Mouse (Mus musculus) liver, embryonic 11.5 days (tissue): ENCODE measurements around the gene Wwp2. TPM values are rescaled to one million over a fixed set of nuclear protein-coding genes. Genes with fewer than 3 reads are reported as not detected.

ENCODE experiments used
- ATAC-seq: fragments of 200-750 bp; cut with Nextera tagmentation; replicated peaks from 2 replicates; pipeline ENCODE4 v1.8.0; 2017; ENCODE audit warnings: moderate number of reproducible peaks, mild to moderate bottlenecking, moderate TSS enrichment, moderate library complexity; ENCODE audit not compliant: low FRiP score
- DNase-seq: peaks from one replicate; pipeline ENCODE4 v3.0.0-alpha.2; 2017; ENCODE audit warnings: low spot score
- H3K27ac ChIP-seq: fragments of 300-500 bp; sonication (generic); 2 replicates; pipeline ENCODE4 v1.5.1; 2014; ENCODE audit warnings: mild to moderate bottlenecking, low read depth, low read length, control low read depth
- H3K27me3 ChIP-seq: fragments of 300-500 bp; sonication (generic); replicated peaks from 2 replicates; pipeline ENCODE4 v1.6.1; 2014; ENCODE audit warnings: low read length, mixed read lengths; ENCODE audit not compliant: control insufficient read depth, insufficient read depth
- H3K36me3 ChIP-seq: fragments of 300-500 bp; sonication (generic); 2 replicates; pipeline ENCODE4 v1.6.1; 2014; ENCODE audit warnings: mild to moderate bottlenecking, low read length, moderate library complexity, mixed read lengths; ENCODE audit not compliant: control insufficient read depth, insufficient read depth
- H3K4me1 ChIP-seq: fragments of 300-500 bp; sonication (generic); replicated peaks from 2 replicates; pipeline ENCODE4 v1.6.1; 2014; ENCODE audit warnings: low read length, mixed read lengths; ENCODE audit not compliant: control insufficient read depth, insufficient read depth
- H3K4me2 ChIP-seq: fragments of 300-500 bp; sonication (generic); 2 replicates; pipeline ENCODE4 v1.6.1; 2014; ENCODE audit warnings: mild to moderate bottlenecking, control low read depth, moderate library complexity
- H3K4me3 ChIP-seq: fragments of 300-500 bp; sonication (generic); 2 replicates; pipeline ENCODE4 v1.5.1; 2014; ENCODE audit warnings: low read depth, low read length, control low read depth
- H3K9ac ChIP-seq: fragments of 300-500 bp; sonication (generic); 2 replicates; pipeline ENCODE4 v1.6.1; 2014; ENCODE audit warnings: low read depth, low read length, control low read depth
- H3K9me3 ChIP-seq: fragments of 300-500 bp; sonication (generic); 2 replicates; pipeline ENCODE4 v1.6.1; 2016; ENCODE audit warnings: low read length, inconsistent platforms, mixed read lengths; ENCODE audit not compliant: control insufficient read depth
- WGBS: fragments of 180-500 bp; shearing (Covaris S2); extraction: QIAGEN DNeasy Blood & Tissue Kit; methylation state at CpG from one replicate; pipeline ENCODE4 v1.1.7; 2014; 5-methylcytosine and 5-hydroxymethylcytosine counted together
- polyA plus RNA-seq: library from polyadenylated mRNA; unstranded; fragments of >200 nt; fragmentation: Nextera tagmentation; extraction: Ambion mirVana; gene quantifications from 2 replicates; pipeline ENCODE4 v1.2.1, GENCODE M21; 2014

Gene Wwp2
- polyA plus RNA-seq, 1 experiment from 2014 or later = 40.2 TPM

GRCm38 (mm10) chr8:107489086-107489485 lies 52.9 kb downstream of the Wwp2 start:
- no peak overlapping the region for H3K4me3 ChIP-seq
- no peak for DNase-seq
- H3K36me3 ChIP-seq = no peaks in the 10 kb centered on the region
- H3K4me2 ChIP-seq = no peak overlapping the region; the same call in 1 of the 2 replicates
- H3K9ac ChIP-seq = peak overlapping the region; percentile 27; the same call in 1 of the 2 replicates
- WGBS = 34% methylated on average over 4 of the region's 4 CpGs
- peaks cover 16% of the 10 kb centered on the region for H3K4me1 ChIP-seq
- no peaks in the 10 kb centered on the region for H3K27me3 ChIP-seq
- no peak for ATAC-seq
- no peak overlapping the region for H3K27ac ChIP-seq
- no peaks in the 10 kb centered on the region for H3K9me3 ChIP-seq

- Histone ChIP-seq H3K9me3 (no peaks in the 10 kb centered on the region), H3K4me3 (no peak overlapping the region), H3K4me1 (peaks cover 16% of the 10 kb centered on the region), H3K4me2 (no peak overlapping the region), H3K27ac (peak overlapping the region; percentile 34; the same call in 1 of the 2 replicates), H3K9ac (no peak overlapping the region), H3K27me3 (no peaks in the 10 kb centered on the region), H3K36me3 (no peaks in the 10 kb centered on the region)
- WGBS = 42% methylated on average over 5 of the region's 5 CpGs
- no peak for ATAC-seq
- no peak for DNase-seq
Measured at GRCm38 (mm10) chr8:107489921-107490320, 53.8 kb downstream of the Wwp2 start.

- H3K36me3 ChIP-seq = no peaks in the 10 kb centered on the region
- ATAC-seq (no peak), DNase-seq (no peak)
- H3K9ac ChIP-seq = no peak overlapping the region
- H3K27ac ChIP-seq = no peak overlapping the region
- H3K4me2 ChIP-seq = no peak overlapping the region
- 73% methylated on average over 2 of the region's 2 CpGs for WGBS
- no peaks in the 10 kb centered on the region for H3K27me3 ChIP-seq
- H3K4me1 ChIP-seq = peaks cover 16% of the 10 kb centered on the region
- no peak overlapping the region for H3K4me3 ChIP-seq
- H3K9me3 ChIP-seq = no peaks in the 10 kb centered on the region
Measured at GRCm38 (mm10) chr8:107490649-107491048, 54.5 kb downstream of the Wwp2 start.

GRCm38 (mm10) chr8:107491212-107491611 lies 55.0 kb downstream of the Wwp2 start:
- Histone ChIP-seq H3K4me3 (no peak overlapping the region), H3K36me3 (no peaks in the 10 kb centered on the region), H3K9me3 (no peaks in the 10 kb centered on the region), H3K27ac (no peak overlapping the region), H3K27me3 (no peaks in the 10 kb centered on the region), H3K4me2 (no peak overlapping the region), H3K9ac (no peak overlapping the region), H3K4me1 (peaks cover 16% of the 10 kb centered on the region)
- 81% methylated on average over 4 of the region's 4 CpGs for WGBS
- DNase-seq (no peak), ATAC-seq (no peak)

GRCm38 (mm10) chr8:107491831-107492230 lies 55.7 kb downstream of the Wwp2 start:
- Histone ChIP-seq H3K4me2 (no peak overlapping the region), H3K27me3 (no peaks in the 10 kb centered on the region), H3K27ac (no peak overlapping the region), H3K9ac (no peak overlapping the region), H3K4me1 (peaks cover 16% of the 10 kb centered on the region), H3K4me3 (no peak overlapping the region), H3K36me3 (no peaks in the 10 kb centered on the region), H3K9me3 (no peaks in the 10 kb centered on the region)
- DNase-seq (no peak), ATAC-seq (no peak)

GRCm38 (mm10) chr8:107492802-107493201 lies 56.6 kb downstream of the Wwp2 start:
- WGBS = 79% methylated on average over 5 of the region's 5 CpGs
- H3K4me2 ChIP-seq = no peak overlapping the region
- H3K4me3 ChIP-seq = no peak overlapping the region
- DNase-seq (no peak), ATAC-seq (no peak)
- peaks cover 16% of the 10 kb centered on the region for H3K4me1 ChIP-seq
- no peak overlapping the region for H3K27ac ChIP-seq
- no peaks in the 10 kb centered on the region for H3K27me3 ChIP-seq
- H3K36me3 ChIP-seq = no peaks in the 10 kb centered on the region
- no peak overlapping the region for H3K9ac ChIP-seq
- H3K9me3 ChIP-seq = no peaks in the 10 kb centered on the region

- WGBS = 78% methylated on average over 9 of the region's 9 CpGs
- Histone ChIP-seq H3K27ac (no peak overlapping the region), H3K9ac (no peak overlapping the region)
Measured at GRCm38 (mm10) chr8:107495425-107495824, 59.3 kb downstream of the Wwp2 start.

GRCm38 (mm10) chr8:107497708-107498107 lies 61.5 kb downstream of the Wwp2 start:
- H3K9me3 ChIP-seq = no peaks in the 10 kb centered on the region
- H3K27me3 ChIP-seq = no peaks in the 10 kb centered on the region
- no peak overlapping the region for H3K9ac ChIP-seq
- ATAC-seq (no peak), DNase-seq (no peak)
- no peak overlapping the region for H3K4me3 ChIP-seq
- 78% methylated on average over 6 of the region's 6 CpGs for WGBS
- peaks cover 8% of the 10 kb centered on the region; the same call in 1 of the 2 replicates for H3K4me1 ChIP-seq
- H3K27ac ChIP-seq = no peak overlapping the region
- H3K36me3 ChIP-seq = no peaks in the 10 kb centered on the region
- H3K4me2 ChIP-seq = no peak overlapping the region

More at GRCm38 (mm10) chr8:107495425-107495824, 59.3 kb downstream of the Wwp2 start:
- DNase-seq (no peak), ATAC-seq (no peak)
- Histone ChIP-seq H3K9me3 (no peaks in the 10 kb centered on the region), H3K4me1 (no peaks in the 10 kb centered on the region; the same call in 1 of the 2 replicates), H3K27me3 (no peaks in the 10 kb centered on the region), H3K4me3 (no peak overlapping the region), H3K36me3 (no peaks in the 10 kb centered on the region), H3K4me2 (no peak overlapping the region)

GRCm38 (mm10) chr8:107498390-107498789 lies 62.2 kb downstream of the Wwp2 start:
- H3K4me3 ChIP-seq = no peak overlapping the region
- no peaks in the 10 kb centered on the region for H3K36me3 ChIP-seq
- peaks cover 15% of the 10 kb centered on the region for H3K4me1 ChIP-seq
- no peak overlapping the region for H3K4me2 ChIP-seq
- H3K27ac ChIP-seq = no peak overlapping the region
- 70% methylated on average over 1 of the region's 1 CpGs for WGBS
- no peaks in the 10 kb centered on the region for H3K9me3 ChIP-seq
- DNase-seq = no peak
- no peak for ATAC-seq
- no peak overlapping the region for H3K9ac ChIP-seq
- no peaks in the 10 kb centered on the region for H3K27me3 ChIP-seq
